Mouse (Mus musculus) kidney, postnatal 10 days (tissue): ENCODE data around the gene Ccdc150.

Experiments
- DNase-seq: peaks from one replicate; pipeline ENCODE4 v3.0.0; 2021; ENCODE audit warnings: mixed read lengths

The Ccdc150 gene

GRCm38 (mm10) chr1:54250158-54250866 is at the start of gene Ccdc150:
Ccdc150 (plus strand) TSS chr1:54250683.
- peak; percentile 98 for DNase-seq

- no peak for DNase-seq
Measured at GRCm38 (mm10) chr1:54220273-54220672, 30.2 kb upstream of the Ccdc150 start.

- no peak for DNase-seq
Measured at GRCm38 (mm10) chr1:54242722-54243121, 7.8 kb upstream of the Ccdc150 start.

GRCm38 (mm10) chr1:54275552-54275951 is 25.1 kb downstream of the Ccdc150 start:
- DNase-seq: no peak

- no peak for DNase-seq
Measured at GRCm38 (mm10) chr1:54279628-54280027, 29.1 kb downstream of the Ccdc150 start.

- no peak for DNase-seq
Measured at GRCm38 (mm10) chr1:54280651-54281050, 30.2 kb downstream of the Ccdc150 start.

GRCm38 (mm10) chr1:54306404-54306803 is 55.9 kb downstream of the Ccdc150 start:
- DNase-seq: peak; percentile 17

- DNase-seq: no peak
Measured at GRCm38 (mm10) chr1:54326647-54327046, 76.2 kb downstream of the Ccdc150 start.

GRCm38 (mm10) chr1:54327876-54328545 is 77.5 kb downstream of the Ccdc150 start:
- no peak for DNase-seq

- peak; percentile 54 for DNase-seq
Measured at GRCm38 (mm10) chr1:54332988-54333387, 82.5 kb downstream of the Ccdc150 start.

GRCm38 (mm10) chr1:54354786-54355185 is 104.3 kb downstream of the Ccdc150 start:
- no peak for DNase-seq

GRCm38 (mm10) chr1:54355485-54355884 is 105.0 kb downstream of the Ccdc150 start:
- no peak for DNase-seq

GRCm38 (mm10) chr1:54356566-54356965 is 106.1 kb downstream of the Ccdc150 start:
- no peak for DNase-seq

- peak; percentile 13 for DNase-seq
Measured at GRCm38 (mm10) chr1:54377506-54378051, 127.1 kb downstream of the Ccdc150 start.

GRCm38 (mm10) chr1:54380978-54381914 is 130.8 kb downstream of the Ccdc150 start:
- peak; percentile 80 for DNase-seq

GRCm38 (mm10) chr1:54384221-54384620 is 133.7 kb downstream of the Ccdc150 start:
- no peak for DNase-seq

- DNase-seq: no peak
Measured at GRCm38 (mm10) chr1:54402736-54403135, 152.3 kb downstream of the Ccdc150 start.
